Mouse (Mus musculus): ENCODE measurements around the gene Camta1. TPM values are rescaled to one million over a fixed set of nuclear protein-coding genes. Genes with fewer than 3 reads are reported as not detected.

Gene Camta1
- polyA plus RNA-seq, 1 experiment from 2014 or later = 83.5 TPM

- no peak overlapping the region for H3K4me3 ChIP-seq (ENCODE audit: low read length)
Measured at GRCm38 (mm10) chr4:150990148-150990547, 871.5 kb downstream of the Camta1 start.

GRCm38 (mm10) chr4:150980153-150980552 lies 881.5 kb downstream of the Camta1 start:
- Histone ChIP-seq H3K4me3 (ENCODE audit: low read length) (no peak overlapping the region), H3K27me3 (ENCODE audit: insufficient read depth, low read length) (no peaks in the 10 kb centered on the region), H3K4me2 (replicated peaks; ENCODE audit: low read depth, low read length) (no peak overlapping the region), H3K9ac (replicated peaks; ENCODE audit: low read length) (no peak overlapping the region), H3K4me1 (ENCODE audit: insufficient read depth, low read length) (no peaks in the 10 kb centered on the region), H3K27ac (ENCODE audit: low read length) (no peak overlapping the region), H3K9me3 (ENCODE audit: low read length) (0 out of 2 replicates have a peak, but pooled peaks cover 3% of the 10 kb centered on the region), H3K36me3 (ENCODE audit: insufficient read depth, low read length) (no peaks in the 10 kb centered on the region)
- 90% methylated on average over 5 of the region's 5 CpGs for WGBS
- ATAC-seq (ENCODE audit: low FRiP score, low TSS enrichment) = no peak

More at GRCm38 (mm10) chr4:150990148-150990547, 871.5 kb downstream of the Camta1 start:
- no peak for ATAC-seq (ENCODE audit: low FRiP score, low TSS enrichment)
- WGBS = 44% methylated on average over 6 of the region's 6 CpGs
- no peak overlapping the region for H3K4me2 ChIP-seq (replicated peaks; ENCODE audit: low read depth, low read length)
- H3K9me3 ChIP-seq (ENCODE audit: low read length) = no peaks in the 10 kb centered on the region; the same call in 1 of the 2 replicates
- no peak overlapping the region for H3K9ac ChIP-seq (replicated peaks; ENCODE audit: low read length)
- H3K36me3 ChIP-seq (ENCODE audit: insufficient read depth, low read length) = no peaks in the 10 kb centered on the region
- H3K4me1 ChIP-seq (ENCODE audit: insufficient read depth, low read length) = no peaks in the 10 kb centered on the region
- no peaks in the 10 kb centered on the region for H3K27me3 ChIP-seq (ENCODE audit: insufficient read depth, low read length)
- no peak overlapping the region for H3K27ac ChIP-seq (ENCODE audit: low read length)

- Histone ChIP-seq H3K27me3 (ENCODE audit: insufficient read depth, low read length) (no peaks in the 10 kb centered on the region), H3K9me3 (ENCODE audit: low read length) (0 out of 2 replicates have a peak, but pooled peaks cover 3% of the 10 kb centered on the region), H3K4me3 (ENCODE audit: low read length) (no peak overlapping the region), H3K4me1 (ENCODE audit: insufficient read depth, low read length) (no peaks in the 10 kb centered on the region), H3K4me2 (replicated peaks; ENCODE audit: low read depth, low read length) (no peak overlapping the region), H3K9ac (replicated peaks; ENCODE audit: low read length) (no peak overlapping the region), H3K36me3 (ENCODE audit: insufficient read depth, low read length) (no peaks in the 10 kb centered on the region), H3K27ac (ENCODE audit: low read length) (no peak overlapping the region)
- 70% methylated on average over 9 of the region's 9 CpGs for WGBS
- no peak for ATAC-seq (ENCODE audit: low FRiP score, low TSS enrichment)
Measured at GRCm38 (mm10) chr4:150979455-150979854, 882.2 kb downstream of the Camta1 start.

GRCm38 (mm10) chr4:150978156-150978910 lies 883.3 kb downstream of the Camta1 start:
- Histone ChIP-seq H3K27me3 (ENCODE audit: insufficient read depth, low read length) (no peaks in the 10 kb centered on the region), H3K36me3 (ENCODE audit: insufficient read depth, low read length) (no peaks in the 10 kb centered on the region), H3K27ac (ENCODE audit: low read length) (no peak overlapping the region), H3K4me2 (replicated peaks; ENCODE audit: low read depth, low read length) (no peak overlapping the region), H3K9ac (replicated peaks; ENCODE audit: low read length) (no peak overlapping the region), H3K4me1 (ENCODE audit: insufficient read depth, low read length) (no peaks in the 10 kb centered on the region), H3K9me3 (ENCODE audit: low read length) (0 out of 2 replicates have a peak, but pooled peaks cover 3% of the 10 kb centered on the region), H3K4me3 (ENCODE audit: low read length) (no peak overlapping the region)
- 63% methylated on average over 21 of the region's 21 CpGs for WGBS
- ATAC-seq (ENCODE audit: low FRiP score, low TSS enrichment) = no peak

- ATAC-seq (ENCODE audit: low FRiP score, low TSS enrichment) = no peak
- Histone ChIP-seq H3K4me2 (replicated peaks; ENCODE audit: low read depth, low read length) (no peak overlapping the region), H3K27me3 (ENCODE audit: insufficient read depth, low read length) (no peaks in the 10 kb centered on the region), H3K27ac (ENCODE audit: low read length) (no peak overlapping the region), H3K4me1 (ENCODE audit: insufficient read depth, low read length) (no peaks in the 10 kb centered on the region), H3K9me3 (ENCODE audit: low read length) (no peaks in the 10 kb centered on the region), H3K9ac (replicated peaks; ENCODE audit: low read length) (no peak overlapping the region), H3K4me3 (ENCODE audit: low read length) (no peak overlapping the region), H3K36me3 (ENCODE audit: insufficient read depth, low read length) (no peaks in the 10 kb centered on the region)
- WGBS = 10% methylated on average over 1 of the region's 1 CpGs
Measured at GRCm38 (mm10) chr4:150975145-150975544, 886.5 kb downstream of the Camta1 start.

- H3K9me3 ChIP-seq (ENCODE audit: low read length) = no peaks in the 10 kb centered on the region
- ATAC-seq (ENCODE audit: low FRiP score, low TSS enrichment) = no peak
Measured at GRCm38 (mm10) chr4:150973264-150973663, 888.4 kb downstream of the Camta1 start.

GRCm38 (mm10) chr4:150968956-150969355 lies 892.7 kb downstream of the Camta1 start:
- no peaks in the 10 kb centered on the region for H3K9me3 ChIP-seq (ENCODE audit: low read length)
- 0 out of 2 replicates have a peak, but pooled peaks cover 6% of the 10 kb centered on the region for H3K4me1 ChIP-seq (ENCODE audit: insufficient read depth, low read length)
- no peak overlapping the region for H3K4me3 ChIP-seq (ENCODE audit: low read length)
- no peak for ATAC-seq (ENCODE audit: low FRiP score, low TSS enrichment)
- H3K27me3 ChIP-seq (ENCODE audit: insufficient read depth, low read length) = no peaks in the 10 kb centered on the region
- H3K9ac ChIP-seq (replicated peaks; ENCODE audit: low read length) = no peak overlapping the region
- no peaks in the 10 kb centered on the region for H3K36me3 ChIP-seq (ENCODE audit: insufficient read depth, low read length)
- no peak overlapping the region for H3K27ac ChIP-seq (ENCODE audit: low read length)
- H3K4me2 ChIP-seq (replicated peaks; ENCODE audit: low read depth, low read length) = no peak overlapping the region
- 86% methylated on average over 8 of the region's 8 CpGs for WGBS

More at GRCm38 (mm10) chr4:150973264-150973663, 888.4 kb downstream of the Camta1 start:
- no peaks in the 10 kb centered on the region for H3K4me1 ChIP-seq (ENCODE audit: insufficient read depth, low read length)
- H3K27me3 ChIP-seq (ENCODE audit: insufficient read depth, low read length) = no peaks in the 10 kb centered on the region
- no peak overlapping the region for H3K9ac ChIP-seq (replicated peaks; ENCODE audit: low read length)
- no peak overlapping the region for H3K27ac ChIP-seq (ENCODE audit: low read length)
- no peak overlapping the region for H3K4me3 ChIP-seq (ENCODE audit: low read length)
- H3K4me2 ChIP-seq (replicated peaks; ENCODE audit: low read depth, low read length) = no peak overlapping the region
- H3K36me3 ChIP-seq (ENCODE audit: insufficient read depth, low read length) = no peaks in the 10 kb centered on the region
- WGBS = 85% methylated on average over 8 of the region's 8 CpGs

- H3K9ac ChIP-seq (replicated peaks; ENCODE audit: low read length) = no peak overlapping the region
- no peak overlapping the region for H3K27ac ChIP-seq (ENCODE audit: low read length)
- no peaks in the 10 kb centered on the region for H3K9me3 ChIP-seq (ENCODE audit: low read length)
- H3K4me2 ChIP-seq (replicated peaks; ENCODE audit: low read depth, low read length) = no peak overlapping the region
- WGBS = 15% methylated on average over 7 of the region's 7 CpGs
- ATAC-seq (ENCODE audit: low FRiP score, low TSS enrichment) = no peak
- no peaks in the 10 kb centered on the region for H3K36me3 ChIP-seq (ENCODE audit: insufficient read depth, low read length)
- H3K4me3 ChIP-seq (ENCODE audit: low read length) = no peak overlapping the region
- no peaks in the 10 kb centered on the region for H3K27me3 ChIP-seq (ENCODE audit: insufficient read depth, low read length)
- H3K4me1 ChIP-seq (ENCODE audit: insufficient read depth, low read length) = 0 out of 2 replicates have a peak, but pooled peaks cover 6% of the 10 kb centered on the region
Measured at GRCm38 (mm10) chr4:150966556-150966955, 895.1 kb downstream of the Camta1 start.

- H3K4me1 ChIP-seq (ENCODE audit: insufficient read depth, low read length) = 0 out of 2 replicates have a peak, but pooled peaks cover 6% of the 10 kb centered on the region
- no peak overlapping the region for H3K4me2 ChIP-seq (replicated peaks; ENCODE audit: low read depth, low read length)
- H3K36me3 ChIP-seq (ENCODE audit: insufficient read depth, low read length) = no peaks in the 10 kb centered on the region
- H3K27me3 ChIP-seq (ENCODE audit: insufficient read depth, low read length) = no peaks in the 10 kb centered on the region
- no peaks in the 10 kb centered on the region for H3K9me3 ChIP-seq (ENCODE audit: low read length)
- ATAC-seq (ENCODE audit: low FRiP score, low TSS enrichment) = no peak
- WGBS = 71% methylated on average over 11 of the region's 11 CpGs
- H3K9ac ChIP-seq (replicated peaks; ENCODE audit: low read length) = no peak overlapping the region
- H3K27ac ChIP-seq (ENCODE audit: low read length) = no peak overlapping the region
- H3K4me3 ChIP-seq (ENCODE audit: low read length) = no peak overlapping the region
Measured at GRCm38 (mm10) chr4:150965555-150965951, 896.1 kb downstream of the Camta1 start.

All from kidney, embryonic 16.5 days (tissue).